Mouse (Mus musculus) right cerebral cortex, postnatal 36 days (tissue): ENCODE measurements at regions not wholly inside any gene's neighbourhood (a gene's known extent, or its start where the extent isn't known, plus 50 kb on each side); places are given as distances from the start of the nearest gene placed in this dataset.

Source experiments
- DNase-seq, 2 experiments: peaks; one replicate each; pipeline ENCODE4 v3.0.0; 2022; ENCODE audit warnings: low spot score in 2 of 2, mixed read lengths in 1 of 2

DNA sequence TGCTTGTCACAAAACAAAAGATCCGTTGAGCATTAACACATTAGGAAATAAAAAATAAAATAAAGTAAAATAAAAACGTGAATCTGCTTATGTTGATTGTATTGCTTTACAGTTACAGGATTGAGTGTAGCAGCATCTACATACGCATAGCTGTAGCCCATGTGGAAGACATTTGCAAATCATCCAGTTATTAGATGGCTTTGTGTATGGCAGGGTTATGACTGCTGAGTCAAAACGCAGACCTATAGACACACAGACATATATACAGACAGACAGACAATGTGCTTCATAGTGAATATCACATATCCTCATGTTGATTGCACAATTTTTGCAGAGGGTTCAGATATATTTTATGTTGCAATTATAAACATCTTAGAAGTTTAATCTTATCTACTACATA is 64.5 kb downstream of the Gm11146 start:
- no peak for DNase-seq

DNA sequence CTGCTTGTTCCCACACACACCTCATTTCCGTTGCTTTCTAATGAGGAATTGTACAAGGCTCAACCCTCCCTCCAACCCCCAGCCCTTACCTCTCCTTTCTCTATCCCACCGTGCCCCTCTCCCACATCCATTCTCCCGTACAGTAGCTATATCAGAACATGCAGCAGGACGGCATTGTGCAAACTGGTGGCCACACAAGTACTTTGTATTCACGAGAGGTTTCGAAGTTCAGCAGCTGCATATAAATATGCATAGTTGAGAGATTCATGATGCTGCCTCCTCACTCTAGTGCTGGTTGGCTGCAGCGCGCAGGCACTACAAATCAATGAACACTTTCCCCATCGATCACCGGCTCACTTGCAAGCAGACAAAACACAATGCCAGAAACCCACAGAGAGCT is 65.1 kb downstream of the Gm11146 start:
- peak in 1 of 2 experiments; percentile 11 for DNase-seq

DNA sequence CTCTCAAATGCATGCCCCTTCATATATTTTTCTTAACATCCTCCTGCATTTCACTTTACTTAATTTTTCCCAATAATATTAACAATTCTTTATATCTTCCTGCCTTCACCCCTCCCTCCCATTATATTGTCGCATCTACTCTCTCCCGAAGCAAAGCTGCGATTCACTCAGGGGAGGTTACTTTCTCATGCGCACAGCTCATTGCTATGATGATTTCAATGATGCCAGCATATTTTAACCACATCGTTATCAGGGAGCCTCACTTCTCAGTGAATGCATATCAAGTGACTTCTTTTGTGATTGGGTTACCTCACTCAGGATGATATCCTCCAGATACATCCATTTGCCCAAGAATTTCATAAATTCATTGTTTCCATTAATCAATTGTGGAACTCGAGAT is 65.6 kb downstream of the Gm11146 start:
- no peak for DNase-seq

DNA sequence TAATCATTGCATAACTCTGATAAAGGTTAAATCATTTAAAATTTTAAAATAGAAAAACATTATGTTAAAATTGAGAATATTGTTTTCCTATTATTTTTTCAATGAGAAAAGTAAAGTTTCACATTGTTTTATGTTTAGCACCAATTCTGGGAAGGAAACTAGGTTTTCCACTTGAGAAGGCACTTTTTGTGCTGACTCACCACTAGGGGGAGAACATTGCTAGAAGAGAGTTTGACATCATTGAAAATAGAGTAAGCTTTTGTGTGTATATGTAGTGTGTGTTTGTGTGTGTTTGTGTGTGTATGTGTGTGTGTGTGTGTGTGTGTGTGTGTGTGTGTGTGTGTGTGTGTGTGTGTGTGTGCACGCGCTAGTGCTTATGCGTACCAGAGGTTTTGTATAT is 66.9 kb downstream of the Gm11146 start:
- no peak for DNase-seq

DNA sequence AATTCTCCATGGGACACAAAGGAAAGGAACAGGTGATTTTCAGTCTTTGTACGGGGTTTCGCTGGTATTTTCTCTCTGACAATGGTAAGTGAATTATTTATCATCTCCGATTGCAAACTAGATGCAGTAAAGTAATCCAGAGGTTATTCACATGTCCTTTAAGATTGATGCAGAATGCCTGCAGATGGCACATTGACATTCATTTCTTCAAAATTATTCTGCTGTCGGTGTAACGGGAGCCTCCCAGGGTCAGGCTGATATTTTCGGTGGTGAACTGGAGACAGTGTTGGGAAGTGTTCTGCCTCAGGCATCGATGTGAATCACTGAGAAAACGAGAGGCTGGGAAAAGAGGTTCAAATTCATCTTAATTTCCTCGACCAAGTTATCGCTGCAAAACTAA is 70.3 kb downstream of the Gm11146 start:
- no peak for DNase-seq

DNA sequence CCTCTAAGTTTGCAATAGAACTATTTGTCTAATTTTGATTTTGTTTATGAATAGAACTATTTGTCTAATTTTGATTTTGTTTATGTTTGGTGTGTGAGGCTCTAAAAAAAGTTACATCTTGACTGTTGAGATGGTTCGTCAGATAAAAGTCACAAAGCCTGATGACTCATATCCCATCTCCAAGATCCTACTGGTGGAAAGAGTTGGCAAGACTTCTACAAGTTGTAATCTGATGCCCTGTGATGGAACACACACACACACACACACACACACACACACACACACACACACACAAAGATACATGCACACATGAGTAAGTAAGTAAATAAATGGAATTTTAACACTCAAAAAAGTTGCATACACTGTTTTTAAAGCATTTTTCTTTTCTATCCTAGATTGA is 73.9 kb downstream of the Gm11146 start:
- no peak for DNase-seq

DNA sequence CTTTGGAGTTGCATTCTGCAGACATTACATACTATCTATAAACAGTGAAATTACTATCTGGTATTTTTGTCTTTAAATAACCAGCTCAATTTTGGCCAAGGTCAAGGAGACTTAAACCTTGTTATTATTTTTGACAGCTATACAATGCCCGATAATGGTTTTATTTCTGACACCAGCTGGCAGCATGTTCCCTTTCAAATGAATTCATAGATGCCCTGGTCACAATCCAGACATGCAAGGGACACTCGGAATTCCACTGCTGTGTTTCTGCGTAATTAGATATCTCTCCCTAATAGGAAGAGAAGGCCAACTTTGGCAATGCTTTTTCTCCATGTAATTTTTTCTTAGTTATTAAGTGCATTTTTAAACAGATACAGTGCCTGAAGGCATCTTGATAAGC is 87.3 kb downstream of the Gm11146 start:
- DNase-seq = no peak

DNA sequence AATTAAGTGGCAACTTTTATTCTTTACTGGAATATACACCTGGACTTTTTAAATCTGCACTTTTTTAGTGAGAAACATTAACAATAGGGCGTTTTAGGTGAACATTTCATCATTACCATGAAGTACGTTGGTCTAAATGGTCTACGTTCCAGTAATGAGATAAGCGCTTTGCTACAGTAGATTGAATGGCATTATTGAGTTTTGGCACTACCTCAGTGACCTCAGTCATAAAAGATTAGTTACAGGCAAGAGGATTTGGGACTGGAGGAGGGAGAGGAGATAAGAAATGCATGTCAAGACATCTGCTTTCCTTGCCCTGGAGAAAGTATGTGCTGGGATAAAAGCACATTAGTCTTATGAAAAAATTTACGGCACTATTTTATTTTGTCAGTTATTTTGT is 98.3 kb downstream of the Gm11146 start:
- no peak for DNase-seq

DNA sequence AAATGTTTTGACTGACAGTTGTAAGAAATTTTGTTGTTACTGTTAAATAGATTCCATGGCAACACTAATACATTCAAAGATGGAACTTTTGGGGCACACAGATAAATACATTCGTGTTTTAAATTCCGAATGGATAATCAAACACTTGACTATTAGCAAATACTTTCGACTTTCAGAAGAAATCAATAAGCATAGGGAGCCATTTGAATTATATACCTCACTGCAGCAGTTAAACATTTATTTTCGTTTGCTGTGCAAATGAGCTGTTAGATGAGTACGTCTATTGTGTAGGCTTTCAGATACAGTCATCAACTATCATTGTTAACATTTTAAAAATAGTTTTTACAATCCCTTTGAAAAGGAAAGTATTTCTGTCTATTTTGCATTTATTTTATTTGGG is 99.0 kb downstream of the Gm11146 start:
- no peak for DNase-seq

DNA sequence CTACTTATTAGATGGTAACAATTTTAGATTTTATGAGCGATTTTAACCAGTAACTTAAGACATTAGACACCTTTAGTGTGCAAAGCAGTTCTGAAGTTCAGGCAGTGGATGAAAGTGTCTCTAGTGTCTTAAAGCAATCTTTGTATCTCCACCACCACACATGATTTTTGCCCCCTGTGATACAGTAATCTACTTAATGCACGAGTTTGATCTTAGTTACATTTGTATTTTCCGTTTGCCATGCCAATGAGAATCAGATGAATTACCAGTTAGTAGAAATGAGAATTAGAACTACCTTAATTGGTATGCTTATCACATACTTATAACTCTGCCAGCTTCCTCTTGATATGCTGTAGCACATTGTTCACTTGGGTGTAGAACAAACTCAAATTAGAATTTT is 99.9 kb downstream of the Gm11146 start:
- DNase-seq = no peak

DNA sequence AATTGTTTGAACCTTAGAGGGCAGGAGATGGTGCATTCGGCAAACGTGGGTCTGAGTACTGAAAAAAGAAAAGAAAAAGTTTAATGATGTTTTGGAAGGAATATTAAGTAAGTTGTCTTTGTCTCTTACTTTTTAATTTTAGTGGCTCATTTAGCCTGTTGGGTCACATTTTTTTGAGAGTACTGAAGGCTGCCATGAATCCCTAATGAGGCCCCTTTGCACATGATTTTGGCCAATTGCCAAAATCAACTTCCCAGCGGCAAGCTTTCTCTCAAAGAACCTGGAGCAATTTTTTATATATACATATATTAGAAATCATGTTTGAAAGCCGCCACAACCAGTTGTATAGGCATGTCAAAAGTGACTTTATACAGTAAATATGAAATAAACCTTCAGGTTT is 100.9 kb downstream of the Gm11146 start:
- DNase-seq = no peak

DNA sequence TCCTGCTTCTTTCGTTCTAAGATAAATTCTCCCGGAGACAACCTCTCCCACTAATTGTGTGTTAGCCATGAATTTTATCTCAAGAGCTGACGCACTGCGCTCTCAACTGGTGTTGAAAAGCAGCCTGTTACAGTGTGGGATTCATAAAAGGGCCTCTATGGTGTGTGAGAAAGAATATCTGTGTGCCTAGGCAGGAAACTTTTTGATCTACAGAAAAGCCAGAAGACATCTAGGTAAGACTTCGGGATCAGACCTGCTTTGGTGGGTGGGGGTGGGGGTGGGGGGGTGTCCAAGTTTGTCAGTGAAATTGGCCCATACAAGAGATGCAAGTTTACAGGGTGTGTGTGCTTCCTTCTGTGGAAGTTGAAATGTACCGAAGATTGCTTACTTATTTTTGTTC is 101.5 kb downstream of the Gm11146 start:
- DNase-seq = no peak

DNA sequence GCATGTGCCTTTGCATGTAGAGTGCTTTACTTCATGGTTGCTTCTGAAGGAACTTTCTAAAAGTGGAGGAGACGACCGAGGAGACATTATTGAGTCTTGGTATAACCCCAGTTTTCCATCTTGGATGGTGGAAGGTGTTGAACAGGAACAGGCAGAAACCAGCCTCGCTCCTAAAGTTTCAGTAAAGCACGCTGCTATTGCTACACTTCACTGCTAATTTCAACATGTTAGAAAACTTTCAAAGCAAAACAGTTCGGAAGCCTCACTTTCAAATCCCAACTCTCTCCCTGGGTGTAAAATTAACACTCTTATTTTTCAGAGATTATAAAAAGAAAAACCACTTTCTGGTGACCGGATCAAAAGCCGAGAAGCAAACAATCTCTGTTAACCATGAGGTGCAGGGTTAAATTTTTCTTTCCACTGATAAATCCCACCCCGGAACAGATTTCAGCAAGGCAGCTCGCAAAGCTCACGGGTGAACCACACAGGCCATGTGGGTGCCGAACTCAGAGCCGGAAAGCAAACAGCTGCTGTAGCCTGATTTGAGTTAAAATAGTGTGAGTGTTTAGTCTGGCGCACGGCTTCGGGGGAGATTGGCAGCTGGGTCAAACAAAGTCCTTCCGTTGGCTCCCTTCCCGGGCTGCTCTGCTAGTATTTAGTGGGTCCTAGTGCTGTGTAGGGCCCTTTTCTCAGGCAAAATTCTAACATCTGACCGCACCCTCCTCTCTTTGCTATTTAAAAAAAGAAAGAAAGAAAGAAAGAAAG is 102.2 kb downstream of the Gm11146 start:
- DNase-seq = peak; percentile 72 to 75

DNA sequence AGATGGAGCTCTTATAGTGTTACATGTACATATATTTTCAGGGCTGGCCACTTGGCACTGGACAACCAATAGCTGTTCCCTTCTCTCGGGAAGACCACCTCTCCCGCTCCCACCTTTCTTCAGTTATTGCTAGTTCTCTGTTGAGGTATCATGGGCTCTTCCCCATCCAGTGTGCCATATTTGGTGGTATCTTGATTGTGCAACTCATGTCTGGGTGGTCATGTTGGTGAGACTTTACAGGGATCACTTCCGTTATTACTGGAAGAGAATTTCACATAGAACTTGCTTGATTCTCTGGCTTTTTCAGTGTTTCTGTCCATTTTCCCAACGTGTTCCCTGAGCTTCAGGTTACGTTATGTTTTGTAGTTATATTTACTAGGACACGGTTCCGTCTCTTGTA is 106.6 kb downstream of the Gm11146 start:
- no peak for DNase-seq

DNA sequence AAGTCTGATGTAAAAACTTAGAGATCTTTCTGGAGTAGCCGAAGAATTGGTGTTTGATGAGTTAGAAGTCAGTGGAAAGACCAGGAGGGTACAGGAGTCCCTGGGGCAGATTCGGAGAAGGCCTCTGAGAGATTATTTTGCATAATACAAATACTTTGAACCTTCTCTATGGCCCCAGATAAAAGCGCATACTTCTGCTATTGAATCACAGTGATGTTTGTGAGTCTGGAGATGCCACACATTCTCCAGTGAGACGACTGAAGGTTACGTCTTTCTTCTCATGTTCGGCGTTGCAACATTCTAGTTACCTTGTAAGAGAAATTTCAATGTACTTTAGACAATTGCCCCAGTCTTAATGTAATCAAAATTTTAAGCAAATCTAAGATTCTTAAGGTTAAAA is 107.9 kb downstream of the Gm11146 start:
- no peak for DNase-seq

DNA sequence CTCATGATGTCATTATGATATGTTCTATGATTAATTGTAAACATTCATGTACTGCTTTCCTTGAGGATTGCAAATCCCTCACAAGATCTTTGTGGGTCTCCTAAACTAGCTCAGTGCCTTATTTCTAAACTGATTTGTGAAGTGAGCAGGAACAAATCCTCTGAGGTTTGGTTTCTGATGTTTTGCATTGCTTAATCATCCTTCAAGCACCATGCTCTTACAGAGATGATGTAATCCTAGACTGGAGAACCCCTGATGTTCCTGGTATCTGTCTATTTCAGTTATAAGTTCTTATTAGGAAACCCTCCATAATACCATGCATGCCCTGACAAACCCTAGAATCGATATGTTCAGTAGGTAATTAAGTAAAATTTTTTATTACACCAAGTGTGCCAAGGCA is 113.7 kb downstream of the Gm11146 start:
- no peak for DNase-seq

DNA sequence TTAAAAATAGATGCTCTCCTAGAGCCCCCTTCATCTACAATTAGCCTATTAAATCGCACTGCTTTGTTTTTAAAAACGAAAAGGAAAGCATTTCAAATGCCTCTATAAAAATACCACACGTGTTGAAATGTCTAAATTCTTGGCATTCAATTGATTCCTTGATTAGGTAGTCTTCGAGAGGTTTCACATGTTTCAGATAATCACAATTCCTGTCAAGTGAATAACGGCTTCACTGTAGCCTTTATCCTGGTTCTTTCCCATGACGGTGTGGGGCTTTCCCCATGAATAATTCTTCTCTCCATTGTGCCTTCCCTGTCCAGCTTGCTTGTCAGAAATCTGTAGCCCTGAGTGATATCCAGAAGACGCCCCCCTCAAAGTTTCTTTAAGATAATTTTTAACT is 122.1 kb downstream of the Gm11146 start:
- DNase-seq = no peak

DNA sequence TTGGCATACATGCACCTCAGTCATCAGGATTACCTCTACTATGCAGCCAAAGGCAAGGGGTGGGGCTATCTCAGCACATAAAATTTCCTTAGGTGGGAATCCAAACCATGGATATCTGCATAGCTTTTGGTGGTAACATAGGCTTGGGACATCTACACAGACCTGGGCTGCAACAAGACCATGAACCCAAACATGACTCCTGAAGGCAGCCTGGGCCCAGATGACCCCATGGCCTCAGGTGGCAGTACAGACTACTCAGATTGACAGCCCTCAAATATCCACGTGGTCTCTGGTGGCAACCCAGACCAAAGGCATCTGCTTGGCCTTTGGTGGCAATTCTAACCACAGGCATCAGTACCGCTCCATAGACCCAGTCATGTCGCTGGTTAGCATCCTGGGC is 130.0 kb downstream of the Gm11146 start:
- no peak for DNase-seq

DNA sequence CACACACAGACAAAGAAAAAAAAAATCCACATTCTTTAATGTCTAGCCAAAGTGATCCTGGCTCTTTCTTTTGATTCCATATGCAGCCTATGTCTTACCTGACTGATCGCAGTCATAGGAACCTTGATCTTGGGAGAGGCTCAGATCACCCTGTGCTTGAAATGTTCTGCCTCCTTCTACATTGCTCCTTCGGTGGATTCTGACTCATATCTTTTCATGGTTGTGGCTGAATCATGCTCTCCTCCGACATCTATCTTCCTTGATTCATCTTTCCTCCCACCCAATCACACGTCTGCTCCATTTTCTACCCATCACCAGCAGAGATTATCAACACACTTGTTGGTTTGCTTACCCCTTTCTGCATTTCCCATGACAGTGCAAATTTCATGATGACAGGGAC is 132.0 kb downstream of the Gm11146 start:
- peak in 1 of 2 experiments; percentile 31 for DNase-seq

DNA sequence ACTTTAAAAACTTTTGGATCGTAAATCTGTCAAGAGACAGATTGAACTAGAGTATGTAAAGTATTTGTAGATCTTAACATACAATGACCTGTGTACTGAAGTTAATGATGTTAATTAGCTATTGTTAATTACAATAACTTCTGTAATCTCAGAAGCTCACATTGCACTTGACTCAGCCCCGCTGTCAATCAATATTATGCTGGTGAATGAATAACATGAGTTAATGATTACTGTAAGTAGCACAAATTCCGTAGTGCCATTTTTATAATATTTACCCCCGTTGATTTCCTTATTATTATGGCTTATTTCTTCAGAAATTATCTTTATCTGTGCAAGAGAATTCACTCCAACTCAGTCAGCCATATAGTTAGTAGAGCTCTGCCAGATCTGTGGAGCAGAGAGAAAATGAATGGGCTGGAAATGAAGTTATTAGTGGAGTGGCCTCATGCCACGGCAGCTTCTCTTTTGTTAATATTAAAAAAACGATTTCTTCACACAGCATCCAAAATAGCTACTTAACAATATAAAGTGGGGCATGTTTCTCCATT is 132.5 kb downstream of the Gm11146 start:
- no peak for DNase-seq

DNA sequence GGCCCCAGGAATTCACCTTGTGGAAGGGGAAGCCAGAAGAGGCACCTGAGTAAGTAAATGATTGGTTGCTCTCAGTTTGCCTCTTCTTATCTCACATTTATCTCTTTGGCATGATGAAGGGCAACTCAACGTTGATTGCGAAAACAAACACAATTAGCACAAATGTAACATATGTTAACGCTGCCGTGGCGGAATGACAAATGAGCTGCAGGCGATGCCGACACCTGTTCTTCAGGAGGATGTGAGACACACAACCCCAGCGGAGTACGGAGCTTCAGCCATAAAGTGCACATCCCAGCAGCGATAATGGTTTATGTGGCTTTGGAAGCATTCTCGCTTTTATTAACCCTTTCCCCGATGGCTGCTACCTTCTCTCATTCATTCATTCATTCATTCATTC is 134.7 kb downstream of the Gm11146 start:
- no peak for DNase-seq

DNA sequence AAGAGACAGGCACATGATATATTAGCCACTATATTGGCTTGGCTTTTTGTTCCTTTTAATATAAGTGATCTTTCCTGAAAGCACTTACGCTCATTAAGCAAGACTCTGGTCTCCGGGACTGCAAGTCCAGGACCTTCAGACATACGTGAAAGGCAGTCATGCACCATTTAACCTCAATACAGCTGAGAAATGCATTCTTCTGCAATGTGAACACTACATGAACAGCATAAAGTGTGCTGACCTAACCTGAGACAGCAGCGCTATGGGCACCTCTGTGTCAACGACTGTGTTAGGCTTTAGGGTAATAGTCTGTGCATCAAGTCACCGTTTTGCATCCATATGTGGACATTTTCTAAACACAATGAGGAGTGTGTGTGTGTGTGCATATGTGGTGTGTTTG is 137.3 kb downstream of the Gm11146 start:
- no peak for DNase-seq

DNA sequence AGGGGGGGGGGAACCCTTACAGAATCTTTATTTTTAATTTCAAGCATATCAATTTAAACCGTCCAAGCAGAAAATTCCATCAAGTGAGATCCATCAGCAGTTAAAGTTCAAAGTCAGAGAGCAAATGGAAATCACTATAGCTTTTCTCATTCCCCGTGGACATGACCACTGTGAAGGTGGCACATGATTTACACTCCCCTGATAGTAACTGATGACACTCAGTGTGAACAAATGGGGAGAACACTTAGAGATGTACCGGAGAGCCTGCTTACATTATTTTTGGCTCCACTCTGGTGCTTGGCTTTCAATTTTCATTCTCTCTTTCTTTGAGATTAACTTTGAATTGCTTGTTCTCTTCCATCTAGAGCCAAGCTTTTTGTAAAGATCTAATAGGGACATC is 140.0 kb downstream of the Gm11146 start:
- no peak for DNase-seq

DNA sequence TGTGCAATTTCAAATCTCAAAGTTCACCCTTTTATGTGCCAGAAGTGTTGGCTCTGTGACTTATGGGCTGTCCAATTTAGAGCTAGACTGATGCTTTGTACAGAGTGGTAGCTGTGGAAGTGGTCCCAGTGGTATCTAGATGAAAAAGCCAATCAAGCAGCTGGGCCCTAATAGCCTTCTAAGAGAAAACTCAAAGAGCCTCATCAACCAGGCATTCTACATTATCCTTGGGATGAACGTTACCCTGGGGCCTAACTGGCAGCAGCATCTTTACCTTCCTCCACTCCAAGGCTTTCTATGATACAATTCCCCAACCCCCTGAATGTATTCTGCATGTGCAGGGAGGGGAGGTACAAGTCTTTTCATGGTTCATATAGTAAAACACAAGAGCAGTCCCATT is 140.4 kb downstream of the Gm11146 start:
- DNase-seq = no peak
